Mouse (Mus musculus): ENCODE measurements around the gene Rnase4.

Rnase4 gene

GRCm38 (mm10) chr14:51127648-51128258, 36.9 kb downstream of the Rnase4 start:
- intact Hi-C loops (cut with DNase I): no loop called here

GRCm38 (mm10) chr14:51128775-51129623, 38.1 kb downstream of the Rnase4 start:
- intact Hi-C loops (cut with DNase I): no loop called here

- intact Hi-C loops (cut with DNase I): no loop called here
Measured at GRCm38 (mm10) chr14:51129624-51129975, 38.7 kb downstream of the Rnase4 start.

GRCm38 (mm10) chr14:51130315-51130940, 39.6 kb downstream of the Rnase4 start:
- intact Hi-C loops (cut with DNase I): no loop called here

- intact Hi-C loops (cut with DNase I): no loop called here
Measured at GRCm38 (mm10) chr14:51131086-51131815, 40.4 kb downstream of the Rnase4 start.

- intact Hi-C loops (cut with DNase I): no loop called here
Measured at GRCm38 (mm10) chr14:51132372-51132771, 41.5 kb downstream of the Rnase4 start.

- intact Hi-C loops (cut with DNase I): no loop called here
Measured at GRCm38 (mm10) chr14:51140342-51140741, 49.5 kb downstream of the Rnase4 start.

GRCm38 (mm10) chr14:51142119-51142518, 51.2 kb downstream of the Rnase4 start:
- intact Hi-C loops (cut with DNase I): no loop called here

GRCm38 (mm10) chr14:51142568-51142967, 51.7 kb downstream of the Rnase4 start:
- intact Hi-C loops (cut with DNase I): no loop called here

GRCm38 (mm10) chr14:51143287-51143686, 52.4 kb downstream of the Rnase4 start:
- intact Hi-C loops (cut with DNase I): no loop called here

GRCm38 (mm10) chr14:51143937-51144336, 53.1 kb downstream of the Rnase4 start:
- intact Hi-C loops (cut with DNase I): no loop called here

- intact Hi-C loops (cut with DNase I): no loop called here
Measured at GRCm38 (mm10) chr14:51144451-51144850, 53.6 kb downstream of the Rnase4 start.

GRCm38 (mm10) chr14:51145521-51145920, 54.6 kb downstream of the Rnase4 start:
- intact Hi-C loops (cut with DNase I): no loop called here

GRCm38 (mm10) chr14:51146685-51147084, 55.8 kb downstream of the Rnase4 start, which contains the start of gene Rnase1:
TSS of gene Rnase1 (minus strand) at chr14:51146785.
- intact Hi-C loops (cut with DNase I): no loop called here

GRCm38 (mm10) chr14:51148006-51148405, 57.1 kb downstream of the Rnase4 start:
- intact Hi-C loops (cut with DNase I): no loop called here

GRCm38 (mm10) chr14:51149164-51149563, 58.3 kb downstream of the Rnase4 start:
- intact Hi-C loops (cut with DNase I): no loop called here

- intact Hi-C loops (cut with DNase I): no loop called here
Measured at GRCm38 (mm10) chr14:51150206-51150831, 59.4 kb downstream of the Rnase4 start.

GRCm38 (mm10) chr14:51152249-51152870, 61.5 kb downstream of the Rnase4 start:
- intact Hi-C loops (cut with DNase I): no loop called here
